Mouse (Mus musculus): ENCODE measurements around the gene Zfhx3.

Zfhx3 gene

DNA sequence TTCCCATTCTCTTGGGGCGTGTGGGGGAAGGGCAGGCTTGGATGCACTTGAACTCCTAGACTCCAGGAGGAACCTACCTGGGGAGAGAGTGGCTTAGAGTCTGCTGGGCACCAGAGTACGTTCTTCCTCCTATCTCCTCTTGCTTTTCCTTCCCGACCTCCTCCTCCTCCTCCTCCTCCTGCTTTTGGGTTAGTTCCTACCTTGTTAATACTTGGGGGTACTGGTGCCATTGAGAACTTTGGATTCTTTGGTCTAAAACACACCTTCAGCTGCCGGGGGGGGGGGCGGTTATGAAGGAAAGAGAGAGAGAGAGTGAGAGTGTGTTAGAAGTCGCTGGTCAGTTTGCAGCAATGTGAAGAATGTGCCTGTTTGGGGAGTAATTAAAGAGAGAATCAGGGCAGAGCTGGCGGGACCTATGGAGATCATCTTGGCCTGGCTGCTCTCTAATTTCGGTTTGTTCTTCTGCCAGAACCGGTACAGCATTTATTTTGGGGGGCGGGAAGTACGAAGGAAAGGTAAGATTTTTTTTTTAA, 773.0 kb downstream of the Zfhx3 start:
- no peak for DNase-seq (ENCODE audit: low read depth, low spot score)

DNA sequence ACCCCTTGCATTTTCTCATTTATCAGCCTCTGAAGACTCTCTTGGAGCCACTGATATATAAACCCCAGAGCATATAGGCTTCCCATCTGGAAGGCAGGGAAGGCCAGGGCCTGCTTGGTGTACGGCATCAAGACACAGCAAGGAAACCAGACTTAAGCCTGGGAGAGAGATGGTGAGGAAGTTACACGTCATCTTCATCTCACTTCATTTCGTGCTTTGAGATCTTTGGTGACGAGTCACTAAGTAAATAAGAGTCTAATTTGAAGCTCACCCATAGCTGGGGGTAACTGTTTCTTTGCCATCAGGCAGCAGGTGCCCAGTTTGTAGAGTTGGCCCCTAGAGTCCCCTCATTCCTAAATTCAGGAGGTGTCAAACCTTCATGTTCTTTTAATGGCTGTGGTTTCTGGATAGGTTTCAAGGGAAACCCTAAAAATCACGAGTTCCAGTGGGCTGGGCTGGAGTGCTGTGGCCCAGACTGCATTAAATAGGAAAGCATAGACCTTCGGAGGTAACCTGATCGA, 773.9 kb downstream of the Zfhx3 start:
- no peak for DNase-seq (ENCODE audit: low read depth, low spot score)

DNA sequence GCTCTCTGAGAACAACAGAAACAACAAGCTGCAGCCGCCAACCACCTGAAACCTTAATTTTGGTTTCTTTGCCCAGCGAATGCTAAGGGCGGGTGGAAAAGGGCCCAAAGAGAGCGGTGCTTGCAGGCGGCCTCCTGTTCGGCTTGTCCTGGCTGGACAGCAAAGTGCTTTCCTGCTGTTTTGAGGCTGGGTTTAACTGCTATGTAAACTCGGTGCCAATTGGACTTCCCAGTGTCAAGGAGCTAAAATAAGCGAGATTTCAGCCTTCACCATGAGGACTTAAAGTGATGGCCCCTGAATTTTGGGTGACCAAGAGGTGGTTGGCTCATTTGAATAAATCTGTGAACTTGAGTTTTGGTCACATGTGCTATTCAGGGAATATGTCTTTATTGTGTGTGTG, 775.1 kb downstream of the Zfhx3 start:
- DNase-seq (ENCODE audit: low read depth, low spot score) = no peak

DNA sequence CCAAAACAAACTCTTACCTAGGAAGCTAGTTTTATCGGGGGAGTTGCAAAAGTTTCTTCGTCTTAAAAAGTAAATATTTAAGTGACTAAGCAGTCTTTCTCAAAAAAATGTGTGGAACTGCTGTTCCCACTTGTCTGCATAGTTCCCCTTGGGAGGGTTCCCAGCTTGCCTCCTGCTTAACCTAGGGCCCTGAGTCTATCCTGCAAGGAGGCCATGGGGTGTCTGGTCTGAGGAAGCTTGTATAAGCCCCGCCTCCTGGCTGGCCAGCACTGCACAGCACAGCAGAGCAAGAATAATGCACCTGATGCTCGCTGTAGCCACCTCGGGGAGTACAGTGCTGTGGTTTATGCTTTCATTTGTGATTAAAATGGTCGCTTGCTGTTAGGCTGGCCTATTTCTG, 775.6 kb downstream of the Zfhx3 start:
- DNase-seq (ENCODE audit: low read depth, low spot score) = no peak

DNA sequence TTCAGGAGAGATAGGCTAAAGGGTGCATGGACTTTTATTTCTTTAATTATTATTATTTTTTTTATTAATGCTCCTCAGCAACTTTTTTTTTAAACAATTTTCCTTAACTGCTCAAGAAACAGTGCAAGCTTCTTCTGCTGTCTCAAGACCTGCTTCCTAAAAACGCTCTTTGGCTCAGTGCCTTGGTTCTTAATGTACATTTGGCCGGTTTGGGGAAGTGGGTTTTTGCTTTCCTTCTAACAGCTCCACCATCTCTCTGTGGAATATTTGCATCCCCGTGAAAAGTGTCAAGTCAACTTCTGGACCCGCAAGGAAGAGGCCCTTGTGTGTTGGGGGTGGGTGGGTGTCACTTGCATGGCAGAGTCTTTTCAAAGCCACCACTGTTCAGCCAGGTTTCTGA, 778.4 kb downstream of the Zfhx3 start:
- DNase-seq (ENCODE audit: low read depth, low spot score) = no peak

DNA sequence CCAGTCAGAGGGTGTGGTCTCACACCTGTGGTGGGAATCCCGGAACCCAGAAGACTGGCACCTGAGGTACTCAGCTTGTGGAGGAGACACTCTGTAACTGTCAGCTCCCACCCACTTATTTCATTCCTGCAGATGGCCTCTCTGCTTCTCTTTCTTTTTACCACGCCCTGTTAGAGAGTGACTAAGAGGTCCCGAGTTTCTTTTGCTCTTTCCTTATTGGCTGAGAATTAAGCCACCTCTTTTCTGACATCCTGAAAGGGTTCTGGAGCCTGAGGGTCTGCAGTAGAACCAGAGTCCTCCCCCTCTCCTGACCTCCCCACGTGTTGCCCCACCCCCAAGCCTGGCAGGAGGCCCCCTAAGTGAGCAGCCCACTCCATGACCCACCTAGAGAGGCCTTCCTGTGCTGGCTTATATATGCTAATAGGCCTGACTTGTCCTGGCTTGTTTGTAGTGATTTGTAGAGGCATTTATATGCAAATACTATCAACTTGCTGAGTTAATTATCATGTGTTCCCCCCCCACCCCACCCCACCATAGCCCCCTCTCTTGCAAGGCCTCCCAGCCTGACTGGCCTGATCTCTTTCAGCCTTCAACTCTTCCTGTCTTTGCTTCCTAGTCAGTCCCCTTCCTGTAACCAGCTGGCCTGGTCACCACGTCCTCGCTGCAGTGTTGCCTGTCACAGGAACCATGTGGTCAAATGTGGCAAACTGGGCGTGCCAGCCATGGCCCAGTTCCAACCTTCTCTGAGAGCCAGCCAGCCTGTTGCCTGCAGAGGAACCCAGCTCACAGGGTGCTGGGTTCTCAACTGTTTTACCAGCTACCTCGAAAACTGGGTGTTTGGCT, 780.4 kb downstream of the Zfhx3 start:
- peak; percentile 86 for DNase-seq (ENCODE audit: low read depth, low spot score)

DNA sequence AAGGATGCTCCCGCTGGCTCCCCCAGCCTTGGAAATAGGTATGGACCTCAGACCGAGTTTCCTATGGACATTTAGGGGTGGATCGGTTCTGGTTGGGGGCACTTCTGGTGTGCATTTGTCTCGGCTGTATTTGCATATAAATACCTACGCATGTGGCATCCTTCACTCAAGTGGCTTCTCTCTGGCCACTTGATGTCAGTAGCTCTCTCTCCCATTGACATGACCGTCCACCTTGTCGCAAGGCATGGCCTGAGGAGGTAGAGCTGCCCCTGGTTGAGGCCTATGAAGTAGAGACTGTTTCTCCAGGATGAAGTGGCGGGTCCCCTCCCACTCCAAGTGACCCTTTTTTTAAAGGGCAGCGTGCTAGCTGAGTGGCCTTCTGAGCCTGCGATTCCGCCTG, 781.2 kb downstream of the Zfhx3 start:
- DNase-seq (ENCODE audit: low read depth, low spot score) = no peak

DNA sequence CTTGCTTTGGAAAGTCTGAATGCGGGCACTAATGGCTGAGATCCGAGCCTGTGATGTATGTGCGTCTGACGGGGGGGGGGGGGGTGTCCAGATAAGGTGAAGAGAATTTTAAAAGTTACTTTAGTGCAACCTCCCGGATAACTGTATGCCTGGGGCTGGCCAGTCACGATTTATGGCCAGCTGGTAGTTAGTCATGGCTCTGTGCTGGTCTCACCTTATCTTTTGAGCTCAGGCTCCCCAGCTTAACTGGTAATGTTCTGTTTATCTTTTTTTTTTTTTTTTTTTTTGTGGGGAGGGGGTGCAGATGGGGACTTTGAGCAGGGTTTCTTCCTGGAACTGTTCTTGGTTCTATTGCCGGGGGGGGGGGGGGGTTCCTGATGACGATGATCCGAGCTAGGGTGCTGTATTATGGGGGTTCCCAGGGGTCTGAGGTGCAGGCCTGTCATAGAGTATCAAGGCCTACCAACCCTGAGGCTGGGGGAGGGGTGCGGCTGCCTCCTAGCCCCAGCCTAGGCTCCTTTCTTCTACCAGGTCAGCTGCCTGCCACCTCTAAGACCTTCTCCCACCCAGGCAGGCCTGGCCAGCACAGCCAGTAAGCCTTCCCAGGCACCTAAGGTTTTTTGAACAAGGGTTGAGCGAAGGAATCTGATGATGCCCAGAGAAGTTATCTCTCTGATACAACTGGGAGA, 782.5 kb downstream of the Zfhx3 start:
- DNase-seq (ENCODE audit: low read depth, low spot score) = no peak

DNA sequence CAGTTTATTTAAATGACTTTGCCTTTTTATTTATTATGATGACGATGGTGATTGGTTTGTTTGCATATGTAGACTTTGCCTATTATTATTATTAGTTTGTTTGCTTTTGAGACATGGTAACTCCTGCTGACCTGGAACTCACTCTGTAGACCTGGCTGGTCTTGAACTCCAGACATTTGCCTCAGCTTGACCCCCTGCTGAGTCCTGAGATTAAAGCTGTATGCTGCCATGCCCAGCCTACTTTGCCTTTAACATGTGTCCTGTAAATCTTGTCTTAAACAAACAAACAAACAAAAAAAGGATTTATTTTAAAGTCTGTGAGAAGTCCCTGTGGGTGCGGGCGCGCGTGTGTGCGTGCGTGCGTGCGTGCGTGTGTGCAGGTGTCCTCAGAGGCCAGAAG, 783.2 kb downstream of the Zfhx3 start:
- DNase-seq (ENCODE audit: low read depth, low spot score) = no peak

DNA sequence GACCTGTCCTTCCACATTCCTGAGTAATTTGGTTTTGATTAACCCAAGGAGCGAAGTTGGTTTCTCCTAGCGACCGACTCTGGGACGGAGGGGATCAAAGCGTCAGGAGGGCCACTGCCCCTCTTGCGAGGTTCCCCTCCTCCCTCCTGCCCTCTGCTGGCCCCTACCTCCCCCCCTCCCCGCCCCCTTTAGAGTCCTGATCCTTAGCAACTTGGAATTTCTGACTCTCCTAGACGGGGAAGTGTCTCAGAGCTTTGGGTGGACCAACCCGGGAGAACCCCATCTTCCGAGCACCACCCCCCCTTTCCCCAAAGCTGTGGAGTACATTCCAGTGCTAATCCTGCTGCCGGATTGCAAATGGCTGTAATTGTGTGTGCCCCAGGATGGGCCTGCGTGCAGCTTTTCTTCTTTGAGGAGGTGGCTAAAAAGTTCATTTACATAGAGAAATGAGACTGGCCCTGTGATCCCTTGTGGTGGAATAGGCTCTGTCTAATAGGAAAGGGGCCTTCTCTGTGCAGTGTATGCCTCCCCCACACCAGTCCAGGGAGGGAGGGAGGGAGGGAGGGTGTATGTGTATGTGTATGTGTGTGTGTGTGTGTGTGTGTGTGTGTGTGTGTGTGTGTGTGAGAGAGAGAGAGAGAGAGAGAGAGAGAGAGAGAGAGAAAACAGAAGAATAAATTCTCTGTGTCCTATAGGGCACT, 784.2 kb downstream of the Zfhx3 start:
- DNase-seq (ENCODE audit: low read depth, low spot score) = no peak

DNA sequence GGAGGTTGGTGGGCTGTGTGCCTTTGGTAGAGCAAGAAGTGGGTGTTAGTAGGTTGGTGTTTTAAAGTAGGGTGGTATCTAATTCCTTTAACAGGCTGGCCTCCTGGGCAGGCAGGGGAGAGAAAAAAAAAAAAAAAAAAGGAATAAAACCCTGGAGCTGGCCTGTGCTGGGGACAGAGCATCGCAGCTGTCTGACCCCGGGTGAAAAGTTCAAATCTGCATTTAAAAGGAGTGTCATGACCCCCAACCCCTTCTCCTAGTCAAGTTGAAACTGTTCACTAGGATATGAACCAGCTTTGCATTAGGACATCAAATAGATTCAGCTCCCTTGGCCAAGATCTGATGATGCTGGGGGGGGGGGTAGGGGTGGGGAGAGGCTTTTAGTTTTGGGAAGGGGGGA, 786.7 kb downstream of the Zfhx3 start:
- DNase-seq (ENCODE audit: low read depth, low spot score) = no peak

DNA sequence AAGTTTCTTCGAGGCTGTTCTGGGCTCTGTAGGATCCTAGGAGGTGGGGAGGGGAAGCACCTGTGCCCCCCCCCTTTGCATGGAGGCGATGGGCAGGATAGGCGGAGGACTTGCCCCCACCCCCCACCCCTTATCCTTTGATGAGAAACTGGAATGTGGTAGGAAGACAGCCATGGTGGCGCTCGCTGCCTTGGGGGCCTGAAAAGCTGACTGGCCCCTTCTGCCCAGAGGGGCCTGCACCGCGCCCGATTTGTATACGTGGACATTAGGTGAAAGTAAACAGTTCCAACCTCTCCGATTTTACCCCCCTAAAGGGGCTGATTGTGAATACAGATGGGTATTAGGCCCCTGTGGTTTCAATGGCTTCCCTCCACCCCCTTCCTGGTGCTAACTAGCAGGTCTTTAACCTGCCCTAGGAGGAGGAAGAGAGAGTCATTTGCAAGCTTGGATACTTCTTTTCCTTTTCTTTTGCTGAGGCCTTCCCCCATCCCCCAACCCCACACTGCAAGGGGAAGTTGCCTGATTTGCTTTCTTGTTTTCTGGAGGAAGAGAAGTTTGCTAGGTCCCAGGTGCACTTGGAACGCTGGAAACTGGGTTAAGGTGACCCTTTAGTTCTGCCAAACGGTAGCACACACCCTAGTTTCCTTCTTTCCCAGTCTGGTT, 787.4 kb downstream of the Zfhx3 start:
- DNase-seq (ENCODE audit: low read depth, low spot score) = no peak

DNA sequence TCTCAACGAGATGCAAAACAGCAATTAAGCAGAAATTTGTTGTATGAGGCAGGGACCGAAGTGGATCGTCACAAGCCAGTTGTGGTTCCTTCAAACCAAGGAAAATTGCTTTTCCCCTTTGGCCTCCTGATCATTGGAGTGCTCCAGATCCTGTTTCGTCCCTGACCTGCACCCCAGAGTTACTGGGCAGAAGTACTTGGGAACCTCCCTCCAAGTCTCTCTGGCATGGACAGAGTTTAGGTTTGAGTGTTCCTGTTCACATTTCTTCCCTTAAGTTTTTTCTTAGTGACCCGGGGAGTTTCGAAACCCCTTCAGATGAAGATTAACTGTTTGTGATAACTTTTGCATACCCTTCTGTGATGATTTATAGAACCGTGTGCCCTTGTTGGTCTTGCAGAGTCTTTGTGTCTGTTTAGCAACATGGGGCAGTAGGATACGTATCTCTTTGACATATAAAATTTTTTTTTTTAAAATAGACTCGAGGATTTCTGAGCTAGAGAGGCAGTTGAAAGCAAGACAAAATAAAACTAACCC, 788.5 kb downstream of the Zfhx3 start:
- no peak for DNase-seq (ENCODE audit: low read depth, low spot score)

DNA sequence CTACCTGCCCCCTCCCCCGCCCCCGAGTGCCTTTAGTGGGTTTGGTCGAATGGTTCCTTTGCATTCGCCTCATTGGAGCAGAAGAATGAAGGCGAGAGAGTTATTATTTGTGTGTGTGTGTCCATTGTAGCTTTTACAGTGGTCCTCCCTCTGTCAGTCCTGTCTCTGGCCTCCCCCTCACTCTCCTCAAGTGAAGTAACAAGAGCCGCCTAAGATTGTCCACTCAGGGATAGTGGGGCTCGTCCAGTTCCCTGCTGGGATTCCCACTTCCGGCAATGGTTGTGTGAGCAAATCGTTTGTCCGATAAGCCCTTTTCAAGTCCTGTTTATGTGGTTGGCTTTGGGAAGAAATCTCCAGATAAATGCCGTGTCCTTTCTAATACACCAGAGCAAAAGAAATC, 790.1 kb downstream of the Zfhx3 start:
- DNase-seq (ENCODE audit: low read depth, low spot score) = no peak

DNA sequence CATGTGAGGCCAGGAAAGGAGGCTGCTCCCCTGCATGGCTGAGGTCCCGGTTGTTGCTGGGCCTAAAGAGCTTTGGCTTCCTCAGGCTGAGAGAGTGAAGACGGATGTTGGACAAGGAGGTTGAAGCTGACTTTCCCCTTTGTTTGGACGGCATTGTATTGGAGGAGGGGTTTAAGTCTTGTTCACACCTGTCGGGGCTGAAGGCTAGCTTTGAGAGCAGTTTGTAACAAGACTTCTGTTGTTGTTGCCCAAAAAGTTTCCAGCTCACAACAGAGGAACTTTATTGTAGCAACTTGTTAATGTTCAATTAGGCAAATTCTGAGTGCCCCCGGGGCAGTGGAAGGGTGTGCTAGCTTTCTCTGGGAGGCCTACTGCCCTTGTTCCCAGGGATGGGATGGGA, 790.9 kb downstream of the Zfhx3 start:
- no peak for DNase-seq (ENCODE audit: low read depth, low spot score)

DNA sequence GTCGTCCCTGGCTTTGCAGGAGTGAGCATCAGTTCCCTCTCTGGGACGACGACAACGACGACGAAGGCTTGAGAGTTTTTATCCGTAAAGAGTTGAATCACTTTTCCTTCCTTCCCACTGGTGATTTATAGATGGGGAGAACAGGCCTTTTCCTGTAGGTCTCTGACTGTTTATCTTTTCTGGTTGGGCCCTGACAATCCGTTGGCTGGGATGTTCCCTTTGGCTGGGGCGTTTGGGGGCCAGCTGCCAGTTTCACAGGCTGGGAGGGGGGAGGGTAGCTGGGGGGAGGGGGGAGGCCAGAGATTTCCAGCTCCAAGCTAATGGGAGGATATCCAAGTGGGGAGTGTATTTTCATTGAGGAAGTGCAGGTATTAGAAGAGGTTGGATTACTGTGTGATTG, 794.0 kb downstream of the Zfhx3 start:
- no peak for DNase-seq (ENCODE audit: low read depth, low spot score)

DNA sequence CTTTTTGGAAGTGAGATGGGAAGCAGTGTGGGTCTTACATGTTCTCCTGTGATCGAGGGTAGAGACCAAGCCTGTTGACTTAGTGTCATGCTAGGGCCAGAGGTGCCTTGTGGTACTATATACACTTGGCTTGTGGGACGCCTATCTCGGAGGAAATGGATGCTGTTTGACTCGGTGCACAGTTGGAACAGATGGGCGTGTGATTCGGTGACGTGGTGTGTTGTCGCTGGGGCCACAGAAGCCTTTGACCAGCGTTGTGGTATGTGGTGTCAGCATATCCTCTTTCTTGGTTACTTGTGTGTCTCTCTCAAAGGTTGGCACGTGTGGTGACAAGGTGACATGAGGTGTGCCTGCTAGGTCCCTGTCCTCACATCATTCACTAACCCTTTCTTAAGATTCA, 795.7 kb downstream of the Zfhx3 start:
- no peak for DNase-seq (ENCODE audit: low read depth, low spot score)

DNA sequence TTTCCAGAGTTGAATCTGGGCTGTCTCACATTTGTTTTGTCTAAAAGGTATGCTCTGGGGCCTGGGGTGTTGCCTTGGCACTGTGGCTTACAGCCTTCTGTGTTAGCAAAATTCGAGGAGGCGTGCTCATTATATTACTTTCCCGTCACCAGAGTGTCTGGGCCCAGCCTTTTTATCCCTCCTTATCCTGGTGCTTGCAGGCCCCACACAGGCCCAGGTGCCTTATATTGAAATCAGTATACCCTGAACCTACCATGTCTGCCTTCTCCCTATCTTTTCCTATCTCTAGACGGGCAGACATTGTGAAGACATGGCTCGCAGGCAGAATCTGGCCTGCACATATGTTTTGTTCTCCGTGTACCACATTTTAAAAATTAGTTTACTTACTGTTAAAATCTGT, 797.1 kb downstream of the Zfhx3 start:
- no peak for DNase-seq (ENCODE audit: low read depth, low spot score)

DNA sequence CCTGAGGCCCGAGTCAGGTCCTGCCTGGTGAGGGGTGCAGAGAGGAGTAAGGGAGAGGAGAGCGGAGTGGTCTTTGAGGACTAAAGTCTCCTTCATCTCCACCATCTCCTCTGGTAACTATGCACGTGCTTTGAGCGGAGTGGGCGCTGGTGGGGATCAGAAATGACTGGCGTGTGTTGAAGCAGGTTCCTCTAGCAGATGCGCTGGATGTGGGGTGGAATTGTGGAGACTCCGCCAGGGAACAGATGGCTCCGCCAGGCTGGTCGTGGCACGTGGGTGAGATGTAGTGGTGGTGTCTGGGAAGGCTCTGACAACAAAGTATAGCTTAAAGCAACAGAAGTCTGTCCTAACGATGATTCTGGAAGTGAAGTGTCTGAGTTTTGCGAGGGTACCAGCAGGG, 798.0 kb downstream of the Zfhx3 start:
- DNase-seq (ENCODE audit: low read depth, low spot score) = no peak

DNA sequence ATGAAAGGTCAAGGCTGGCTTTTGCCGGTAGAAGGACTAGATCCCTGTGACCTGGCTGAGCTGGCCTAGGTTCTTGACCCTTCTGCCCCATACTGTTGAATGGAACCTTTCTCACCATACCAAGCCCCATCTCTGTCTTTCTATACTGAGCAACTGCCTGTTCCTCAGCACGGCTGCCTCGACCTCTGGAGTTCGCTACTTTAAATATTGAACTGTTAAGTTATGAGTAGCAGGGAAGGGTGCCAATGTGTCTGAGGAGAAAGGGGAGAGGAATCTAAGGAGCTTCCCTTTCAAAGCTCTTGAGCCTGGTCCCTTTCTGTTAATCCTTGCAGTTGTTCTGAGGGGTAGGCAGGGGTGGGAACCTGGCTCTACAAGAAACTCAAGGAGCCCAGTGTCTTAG, 799.2 kb downstream of the Zfhx3 start:
- no peak for DNase-seq (ENCODE audit: low read depth, low spot score)

DNA sequence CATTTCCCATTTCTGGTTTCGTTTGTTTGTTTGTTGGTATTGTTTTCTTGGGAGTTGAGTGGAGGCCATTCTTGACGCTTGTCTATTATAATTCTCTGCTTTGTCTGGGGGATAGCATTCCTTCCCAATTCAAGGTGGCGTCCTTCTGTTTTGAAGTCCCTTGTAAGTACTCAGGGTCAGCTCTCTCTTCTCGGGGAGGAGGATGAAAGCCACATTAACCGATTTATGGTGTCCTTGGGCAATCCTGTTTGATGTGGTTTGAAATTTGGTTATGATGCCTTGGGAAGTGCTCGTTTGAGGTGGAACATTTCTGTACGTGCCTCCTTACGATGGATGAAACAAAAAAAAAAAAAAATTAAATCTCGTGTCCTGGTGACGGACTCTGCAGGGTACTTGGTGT, 800.0 kb downstream of the Zfhx3 start:
- DNase-seq (ENCODE audit: low read depth, low spot score) = no peak

Data from WW6 (cell line).